Mouse (Mus musculus) embryonic fibroblast, embryonic 13.5 days (primary cell): ENCODE results near the gene Kcnip3.

Experiments
- CTCF ChIP-seq: IDR thresholded peaks from 2 replicates; pipeline ENCODE4 v1.5.1; 2011; ENCODE audit warnings: mild to moderate bottlenecking, control low read depth, low read length, moderate library complexity, borderline replicate concordance; ENCODE audit not compliant: insufficient read depth
- POLR2A ChIP-seq: IDR thresholded peaks from 2 replicates; pipeline ENCODE4 v1.6.1; 2011; ENCODE audit warnings: low read depth, mild to moderate bottlenecking, control low read depth, low read length, moderate library complexity

DNA sequence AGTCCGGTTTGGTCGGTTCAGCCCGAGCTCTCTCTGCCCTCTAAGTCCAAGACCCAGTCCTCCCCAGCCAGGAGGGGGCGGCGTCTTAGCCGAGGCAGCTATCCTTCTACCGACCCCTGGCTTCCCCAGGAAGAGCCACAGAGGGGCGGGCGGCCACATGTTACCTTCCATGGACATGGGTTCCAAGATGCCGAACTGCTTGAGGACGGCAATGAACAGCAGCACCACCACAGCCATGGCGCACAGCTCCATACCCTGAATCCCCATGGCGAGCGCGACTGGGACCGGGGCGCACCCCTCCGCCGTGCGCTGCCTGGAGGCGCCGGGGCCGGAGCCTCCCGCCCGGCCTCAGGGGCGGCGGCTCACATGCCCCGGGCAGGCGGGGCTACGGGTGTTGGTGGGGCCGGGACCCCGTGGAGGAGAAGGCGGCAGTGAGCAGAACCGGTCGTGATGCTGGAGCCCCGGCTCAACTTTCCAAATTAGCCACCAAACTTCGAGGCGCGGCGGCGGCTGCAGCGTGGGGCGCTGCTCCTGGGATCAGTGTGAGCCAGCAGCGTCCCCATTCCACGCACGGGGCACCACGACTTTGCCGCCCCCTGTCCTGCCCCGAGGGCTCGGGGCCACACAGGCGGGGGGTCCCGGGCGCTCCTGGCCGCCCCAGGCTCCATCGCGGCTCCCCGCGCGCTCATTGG lies 39.9 kb downstream of the Kcnip3 start:
- TF ChIP-seq CTCF (no peak), POLR2A (no peak; the same call in 1 of the 2 replicates)
